Mouse (Mus musculus) kidney, postnatal 4 days (tissue): ENCODE data around the gene Aox2.
A peak's percentile ranks its signal among the peaks of the same experiment; 100 is the strongest.
"Not testable (repeated sequence)": the region's sequence is repeated elsewhere in the genome, so short reads cannot be mapped to it uniquely, and the experiment has no call there.

Experiments
- DNase-seq, 2 experiments: peaks; one replicate each; pipeline ENCODE4 v3.0.0; 2021; ENCODE audit warnings: mixed read lengths in 2 of 2

The Aox2 gene

GRCm38 (mm10) chr1:58353238-58353893, 75.2 kb downstream of the Aox2 start:
- peak; percentile 35 to 61 for DNase-seq

GRCm38 (mm10) chr1:58358958-58359901, 81.1 kb downstream of the Aox2 start:
- DNase-seq: peak in 1 of 2 experiments; percentile 12

- DNase-seq: no peak
These were observed 84.2 kb downstream of the Aox2 start for GRCm38 (mm10) chr1:58362296-58362695.

- no peak for DNase-seq
These were observed 86.4 kb downstream of the Aox2 start for GRCm38 (mm10) chr1:58364551-58364950.

- DNase-seq: no peak
These were observed 87.7 kb downstream of the Aox2 start for GRCm38 (mm10) chr1:58365829-58366228.

GRCm38 (mm10) chr1:58366737-58367471, 88.8 kb downstream of the Aox2 start:
- no peak for DNase-seq

GRCm38 (mm10) chr1:58369716-58370115, 91.6 kb downstream of the Aox2 start:
- no peak for DNase-seq

GRCm38 (mm10) chr1:58374266-58374665, 96.1 kb downstream of the Aox2 start:
- not testable (repeated sequence) for DNase-seq

GRCm38 (mm10) chr1:58375574-58376147, 97.5 kb downstream of the Aox2 start:
- no peak for DNase-seq

- DNase-seq: peak in 1 of 2 experiments; percentile 16
These were observed 104.6 kb downstream of the Aox2 start for GRCm38 (mm10) chr1:58382586-58383281.

- peak in 1 of 2 experiments; percentile 30 for DNase-seq
These were observed 113.5 kb downstream of the Aox2 start for GRCm38 (mm10) chr1:58391421-58392267.

GRCm38 (mm10) chr1:58392268-58392651, 114.1 kb downstream of the Aox2 start:
- DNase-seq: no peak

- DNase-seq: peak; percentile 94 to 97
These were observed 114.6 kb downstream of the Aox2 start, which contains the start of gene Bzw1 for GRCm38 (mm10) chr1:58392652-58393283. TSS of gene Bzw1 (plus strand) at chr1:58392898.

- DNase-seq: peak; percentile 68 to 78
These were observed 115.4 kb downstream of the Aox2 start for GRCm38 (mm10) chr1:58393284-58394195.

GRCm38 (mm10) chr1:58395341-58395740, 117.2 kb downstream of the Aox2 start:
- DNase-seq: no peak

GRCm38 (mm10) chr1:58396179-58396578, 118.1 kb downstream of the Aox2 start:
- no peak for DNase-seq

GRCm38 (mm10) chr1:58397731-58398130, 119.6 kb downstream of the Aox2 start:
- DNase-seq: no peak

- no peak for DNase-seq
These were observed 123.3 kb downstream of the Aox2 start for GRCm38 (mm10) chr1:58401396-58401795.

GRCm38 (mm10) chr1:58403745-58404144, 125.6 kb downstream of the Aox2 start:
- no peak for DNase-seq
